Mouse (Mus musculus) heart, postnatal 4 days (tissue): ENCODE data around the gene Zscan10. TPM values are rescaled to one million over a fixed set of nuclear protein-coding genes. Genes with fewer than 3 reads are reported as not detected.

Experiments
- DNase-seq: peaks from one replicate; pipeline ENCODE4 v3.0.0; 2021
- total RNA-seq, 2 experiments: library from RNA; stranded (reverse); gene quantifications; 2 replicates each; pipeline ENCODE4 v1.2.3; 2021

Gene Zscan10
- total RNA-seq, 2 experiments from 2014 or later: not detected

DNA sequence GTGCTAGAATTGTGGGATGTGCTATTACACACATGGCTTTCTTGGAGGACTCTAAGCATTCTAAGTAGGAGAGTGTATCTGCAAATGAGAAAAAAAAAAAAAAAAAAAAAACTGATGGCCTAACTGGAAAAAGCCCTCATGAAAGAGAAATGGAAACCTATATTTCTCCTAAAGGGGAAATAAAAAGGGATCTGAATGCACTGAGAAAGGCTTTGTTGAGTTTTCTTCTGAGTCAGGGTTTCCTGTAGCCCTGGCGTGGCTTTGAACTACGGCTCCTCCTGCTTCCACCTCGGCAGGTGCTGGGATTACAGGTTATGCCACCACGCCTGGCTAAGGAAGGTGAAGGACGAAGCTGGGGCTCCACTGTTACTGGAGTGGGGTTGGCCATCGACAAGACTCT, 53.3 kb downstream of the Zscan10 start:
- no peak for DNase-seq

DNA sequence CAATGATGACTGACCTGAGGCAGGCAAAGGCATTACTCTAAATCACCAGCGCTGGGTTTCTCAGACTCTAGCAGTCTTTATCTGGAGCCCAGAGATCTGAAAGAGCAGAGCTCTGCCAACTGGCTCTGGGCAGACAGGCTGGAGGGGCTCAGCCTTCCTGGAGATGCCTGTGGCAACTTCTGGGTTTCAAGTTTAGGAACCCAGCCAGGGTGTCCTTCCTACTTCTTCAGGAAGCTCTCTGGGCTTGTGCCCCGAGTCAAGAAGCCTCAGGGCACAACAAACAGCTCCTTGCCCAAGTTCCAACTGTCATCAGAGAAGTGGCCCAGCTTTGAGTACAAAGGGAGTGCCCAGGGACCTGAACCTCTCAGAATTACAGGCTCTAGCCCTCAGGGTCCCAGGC, 53.8 kb downstream of the Zscan10 start:
- DNase-seq: no peak

DNA sequence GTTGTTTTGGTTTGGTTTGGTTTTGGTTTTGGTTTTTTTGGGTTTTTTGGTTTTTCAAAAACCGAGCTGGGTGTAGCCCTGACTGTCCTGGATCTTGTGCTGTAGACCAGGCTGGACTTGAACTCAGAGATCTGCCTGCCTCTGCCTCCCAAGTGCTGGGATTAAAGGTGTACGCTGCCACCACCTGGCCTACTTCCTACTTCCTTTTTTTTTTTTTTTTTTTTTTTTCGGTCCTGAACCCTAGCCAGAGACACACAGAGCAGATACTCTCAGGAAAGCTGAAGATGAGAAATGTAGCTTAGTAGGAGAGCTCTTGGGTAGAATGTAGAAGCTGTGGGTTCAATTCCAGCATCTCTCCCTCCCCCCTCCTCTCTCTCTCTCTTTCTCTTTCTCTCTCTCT, 57.8 kb downstream of the Zscan10 start:
- DNase-seq: no peak

DNA sequence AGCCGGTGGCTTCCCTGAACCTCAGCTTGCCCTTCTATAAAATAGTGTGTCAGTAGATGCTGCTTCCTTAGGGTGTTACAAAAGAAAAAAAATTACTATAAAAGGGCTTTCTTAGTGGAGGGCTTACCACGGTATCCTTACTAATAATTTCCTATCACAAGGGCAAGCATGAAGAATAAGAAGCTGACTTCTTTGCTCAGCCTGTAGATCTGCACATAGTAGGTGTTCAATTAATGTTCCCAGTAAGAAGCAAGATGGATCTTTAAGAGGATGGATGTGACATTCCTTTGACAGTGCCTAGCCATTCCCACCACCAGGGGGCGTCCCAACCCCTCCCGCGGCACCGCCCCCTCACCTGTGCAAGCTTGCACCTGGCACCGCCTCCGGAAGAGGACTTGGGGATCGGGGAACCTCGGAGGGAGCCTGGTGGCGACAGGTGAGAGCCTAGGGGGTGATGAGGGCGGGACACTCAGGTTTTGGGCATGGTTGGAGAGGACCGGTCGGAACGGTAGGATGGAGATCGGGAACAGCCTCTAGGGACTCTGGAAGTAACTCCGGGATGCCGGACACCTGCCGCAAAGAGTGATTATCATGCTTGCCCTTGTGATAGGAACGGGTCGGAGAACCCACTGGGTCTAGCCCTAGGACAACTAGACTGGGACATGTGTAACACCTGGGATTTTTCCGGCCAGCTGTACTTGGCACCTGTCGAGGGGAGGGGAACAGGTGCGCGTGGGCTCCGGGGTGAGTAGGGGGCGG, 59.6 kb downstream of the Zscan10 start, which contains the start of gene Bicdl2:
Gene Bicdl2, plus strand, starts transcription at position 390 of the 759 bp plus-strand sequence.
- DNase-seq: peak; percentile 49

Other genes with a start within 250 kb of the Zscan10 start
- not detected for gene Vmn2r116, start 216.3 kb upstream of the Zscan10 start, total RNA-seq
- gene Vmn2r117, start 121.2 kb upstream of the Zscan10 start, total RNA-seq: not detected
- gene Zfp213, start 36.6 kb upstream of the Zscan10 start, total RNA-seq: 1 to 10 TPM; 5.8 to 6.3 TPM
- 10 to 100 TPM in 1 of 2 experiments, 1 to 10 TPM in 1; 9.3 to 10.3 TPM for gene Zfp13, start 1.4 kb upstream of the Zscan10 start, total RNA-seq
- under 1 TPM; 0.48 to 0.50 TPM for gene Mmp25, start 44.4 kb downstream of the Zscan10 start, total RNA-seq
- under 1 TPM in 1 of 2 experiments, not detected in 1; 0.14 TPM for gene Bicdl2, start 59.6 kb downstream of the Zscan10 start, total RNA-seq
- gene Hcfc1r1, start 72.7 kb downstream of the Zscan10 start, total RNA-seq: 100 to 1,000 TPM; 214 to 238 TPM
- gene Thoc6, start 73.0 kb downstream of the Zscan10 start, total RNA-seq: 10 to 100 TPM; 24.8 to 28.8 TPM
- 100 to 1,000 TPM; 212 to 246 TPM for gene Tnfrsf12a, start 76.6 kb downstream of the Zscan10 start, total RNA-seq
- not detected for gene Cldn6, start 78.4 kb downstream of the Zscan10 start, total RNA-seq
- not detected for gene Cldn9, start 83.2 kb downstream of the Zscan10 start, total RNA-seq
- gene 1520401A03Rik, start 121.9 kb downstream of the Zscan10 start, total RNA-seq: not detected
- 10 to 100 TPM; 16.6 to 16.7 TPM for gene Pkmyt1, start 125.5 kb downstream of the Zscan10 start, total RNA-seq
- 10 to 100 TPM; 19.1 to 19.3 TPM for gene Paqr4, start 140.0 kb downstream of the Zscan10 start, total RNA-seq
- gene Kremen2, start 145.0 kb downstream of the Zscan10 start, total RNA-seq: not detected
- 10 to 100 TPM; 32.8 to 33.4 TPM for gene Flywch1, start 170.7 kb downstream of the Zscan10 start, total RNA-seq
- 1 to 10 TPM; 1.2 to 2.2 TPM for gene Flywch2, start 185.2 kb downstream of the Zscan10 start, total RNA-seq
- gene Srrm2, start 189.7 kb downstream of the Zscan10 start, total RNA-seq: 100 to 1,000 TPM; 275 to 287 TPM
- gene Elob, start 228.3 kb downstream of the Zscan10 start, total RNA-seq: 100 to 1,000 TPM; 413 to 427 TPM
- gene Prss33, start 235.2 kb downstream of the Zscan10 start, total RNA-seq: not detected
- gene Prss32, start 243.0 kb downstream of the Zscan10 start, total RNA-seq: not detected
- gene Prss41, start 243.3 kb downstream of the Zscan10 start, total RNA-seq: not detected